Mouse (Mus musculus): ENCODE measurements around the gene Fcrlb. TPM values are rescaled to one million over a fixed set of nuclear protein-coding genes. Genes with fewer than 3 reads are reported as not detected.
"Not testable (repeated sequence)": the region's sequence is repeated elsewhere in the genome, so short reads cannot be mapped to it uniquely, and the experiment has no call there.

Gene Fcrlb
- not detected in 2 replicates for polyA plus RNA-seq (2011; ENCODE audit: insufficient read length, low read depth, missing spikeins)

GRCm38 (mm10) chr1:170912891-170913615 is at the start of gene Fcrlb:
Gene Fcrlb, minus strand, starts transcription at chr1:170912941.
- H3K4me1 ChIP-seq (ENCODE audit: control insufficient read depth, insufficient read depth, low read length), result no peaks in the 10 kb centered on the region
- TF ChIP-seq CTCF (IDR thresholded peaks at IDR 0.05; ENCODE audit: borderline replicate concordance, insufficient read depth, low read length) (no peak), POLR2A (IDR thresholded peaks at IDR 0.05; ENCODE audit: low read depth, low read length) (no peak)
- H3K4me3 ChIP-seq (ENCODE audit: insufficient read depth, low read length), result no peak within 1 kb of the TSS
- H3K27ac ChIP-seq (ENCODE audit: insufficient read depth, low read length), result no peak within 1 kb of the TSS

GRCm38 (mm10) chr1:170962301-170962700 is 49.6 kb upstream of the Fcrlb start:
- Histone ChIP-seq H3K4me1 (ENCODE audit: control insufficient read depth, insufficient read depth, low read length) (no peaks in the 10 kb centered on the region), H3K4me3 (ENCODE audit: insufficient read depth, low read length) (no peak overlapping the region), H3K27ac (ENCODE audit: insufficient read depth, low read length) (no peak overlapping the region)
- TF ChIP-seq CTCF (IDR thresholded peaks at IDR 0.05; ENCODE audit: borderline replicate concordance, insufficient read depth, low read length), result no peak
- no peak for TF ChIP-seq POLR2A (IDR thresholded peaks at IDR 0.05; ENCODE audit: low read depth, low read length)

- Histone ChIP-seq H3K4me1 (ENCODE audit: control insufficient read depth, insufficient read depth, low read length) (no peaks in the 10 kb centered on the region), H3K27ac (ENCODE audit: insufficient read depth, low read length) (no peak overlapping the region), H3K4me3 (ENCODE audit: insufficient read depth, low read length) (no peak overlapping the region)
- no peak for TF ChIP-seq CTCF (IDR thresholded peaks at IDR 0.05; ENCODE audit: borderline replicate concordance, insufficient read depth, low read length)
- no peak for TF ChIP-seq POLR2A (IDR thresholded peaks at IDR 0.05; ENCODE audit: low read depth, low read length)
These were observed 48.4 kb upstream of the Fcrlb start for GRCm38 (mm10) chr1:170961101-170961500.

- TF ChIP-seq POLR2A (IDR thresholded peaks at IDR 0.05; ENCODE audit: low read depth, low read length) (no peak), CTCF (IDR thresholded peaks at IDR 0.05; ENCODE audit: borderline replicate concordance, insufficient read depth, low read length) (no peak)
- no peak overlapping the region for H3K27ac ChIP-seq (ENCODE audit: insufficient read depth, low read length)
These were observed 47.0 kb upstream of the Fcrlb start for GRCm38 (mm10) chr1:170959791-170960190.

GRCm38 (mm10) chr1:170958225-170958624 is 45.5 kb upstream of the Fcrlb start:
- Histone ChIP-seq H3K4me3 (ENCODE audit: insufficient read depth, low read length) (no peak overlapping the region), H3K27ac (ENCODE audit: insufficient read depth, low read length) (no peak overlapping the region), H3K4me1 (ENCODE audit: control insufficient read depth, insufficient read depth, low read length) (no peaks in the 10 kb centered on the region)
- TF ChIP-seq CTCF (IDR thresholded peaks at IDR 0.05; ENCODE audit: borderline replicate concordance, insufficient read depth, low read length) (no peak), POLR2A (IDR thresholded peaks at IDR 0.05; ENCODE audit: low read depth, low read length) (no peak)

More at GRCm38 (mm10) chr1:170959791-170960190, 47.0 kb upstream of the Fcrlb start:
- H3K4me3 ChIP-seq (ENCODE audit: insufficient read depth, low read length), result no peak overlapping the region
- H3K4me1 ChIP-seq (ENCODE audit: control insufficient read depth, insufficient read depth, low read length), result no peaks in the 10 kb centered on the region

- TF ChIP-seq POLR2A (IDR thresholded peaks at IDR 0.05; ENCODE audit: low read depth, low read length), result no peak
- no peak for TF ChIP-seq CTCF (IDR thresholded peaks at IDR 0.05; ENCODE audit: borderline replicate concordance, insufficient read depth, low read length)
- no peak overlapping the region for H3K27ac ChIP-seq (ENCODE audit: insufficient read depth, low read length)
- H3K4me1 ChIP-seq (ENCODE audit: control insufficient read depth, insufficient read depth, low read length), result no peaks in the 10 kb centered on the region
- H3K4me3 ChIP-seq (ENCODE audit: insufficient read depth, low read length), result no peak overlapping the region
These were observed 40.5 kb upstream of the Fcrlb start for GRCm38 (mm10) chr1:170953192-170953591.

- Histone ChIP-seq H3K4me3 (ENCODE audit: insufficient read depth, low read length) (no peak overlapping the region), H3K27ac (ENCODE audit: insufficient read depth, low read length) (no peak overlapping the region), H3K4me1 (ENCODE audit: control insufficient read depth, insufficient read depth, low read length) (no peaks in the 10 kb centered on the region)
- TF ChIP-seq CTCF (IDR thresholded peaks at IDR 0.05; ENCODE audit: borderline replicate concordance, insufficient read depth, low read length), result no peak
- no peak for TF ChIP-seq POLR2A (IDR thresholded peaks at IDR 0.05; ENCODE audit: low read depth, low read length)
These were observed 38.0 kb upstream of the Fcrlb start for GRCm38 (mm10) chr1:170950772-170951171.

- H3K4me1 ChIP-seq (ENCODE audit: control insufficient read depth, insufficient read depth, low read length); H3K4me3 ChIP-seq (ENCODE audit: insufficient read depth, low read length); H3K27ac ChIP-seq (ENCODE audit: insufficient read depth, low read length): not testable (repeated sequence)
These were observed 32.2 kb upstream of the Fcrlb start for GRCm38 (mm10) chr1:170944908-170945307.

GRCm38 (mm10) chr1:170944151-170944550 is 31.4 kb upstream of the Fcrlb start:
- not testable (repeated sequence) for H3K4me1 ChIP-seq (ENCODE audit: control insufficient read depth, insufficient read depth, low read length); H3K4me3 ChIP-seq (ENCODE audit: insufficient read depth, low read length); H3K27ac ChIP-seq (ENCODE audit: insufficient read depth, low read length)

- no peaks in the 10 kb centered on the region for H3K4me1 ChIP-seq (ENCODE audit: control insufficient read depth, insufficient read depth, low read length)
- no peak overlapping the region for H3K4me3 ChIP-seq (ENCODE audit: insufficient read depth, low read length)
- H3K27ac ChIP-seq (ENCODE audit: insufficient read depth, low read length), result no peak overlapping the region
- TF ChIP-seq CTCF (IDR thresholded peaks at IDR 0.05; ENCODE audit: borderline replicate concordance, insufficient read depth, low read length) (no peak), POLR2A (IDR thresholded peaks at IDR 0.05; ENCODE audit: low read depth, low read length) (no peak)
These were observed 26.5 kb upstream of the Fcrlb start for GRCm38 (mm10) chr1:170939255-170939654.

GRCm38 (mm10) chr1:170934383-170934782 is 21.6 kb upstream of the Fcrlb start:
- TF ChIP-seq CTCF (IDR thresholded peaks at IDR 0.05; ENCODE audit: borderline replicate concordance, insufficient read depth, low read length) (no peak), POLR2A (IDR thresholded peaks at IDR 0.05; ENCODE audit: low read depth, low read length) (no peak)
- no peak overlapping the region for H3K27ac ChIP-seq (ENCODE audit: insufficient read depth, low read length)
- no peak overlapping the region for H3K4me3 ChIP-seq (ENCODE audit: insufficient read depth, low read length)
- H3K4me1 ChIP-seq (ENCODE audit: control insufficient read depth, insufficient read depth, low read length), result no peaks in the 10 kb centered on the region

All from embryonic fibroblast, embryonic 13.5 days (primary cell).